In genomic region chr19:7382248-7382902, GRCm38 (mm10) we compare ENCODE assay signal across 8 mouse cellular contexts. TPM values are rescaled to one million over a fixed set of nuclear protein-coding genes. Genes with fewer than 3 reads are reported as not detected.
DNase-seq lines count a peak whose midpoint lies in the region; ATAC-seq lines count a peak whose summit lies in the region.

No protein-coding gene starts in this region.

- H3K27me3 ChIP-seq in hindbrain, embryonic 15.5 days = no peaks in the 10 kb centered on the region

- H3K9me3 ChIP-seq in hindbrain, embryonic 15.5 days = no peaks in the 10 kb centered on the region

- peaks cover 41% of the 10 kb centered on the region for H3K4me1 ChIP-seq in hindbrain, embryonic 15.5 days (replicated peaks)

- WGBS in hindbrain, embryonic 15.5 days = 0% methylated on average over 59 of the region's 60 CpGs

- peak overlapping the region; percentile 94 for H3K27ac ChIP-seq in hindbrain, embryonic 15.5 days (replicated peaks)

- peak; percentile 68 for DNase-seq in ZHBTc4 (ENCODE audit: low read depth, low spot score)
- DNase-seq in cerebellum, postnatal 36 days = peak; percentile 48 to 54
- peak; percentile 38 for DNase-seq in gastrocnemius, adult 18-20 months (ENCODE audit: low spot score)
- DNase-seq in left cerebral cortex, adult 8-10 months (ENCODE audit: low spot score in 2 of 2) = peak; percentile 30 to 37
- peak; percentile 37 to 59 for DNase-seq in right cerebral cortex, adult 2 months (ENCODE audit: low spot score in 2 of 2)
- peak; percentile 48 to 57 for DNase-seq in urinary bladder, postnatal 36 days (ENCODE audit: low spot score in 2 of 2)

- H3K4me2 ChIP-seq in hindbrain, embryonic 15.5 days = peak overlapping the region; percentile 63

- H3K9ac ChIP-seq in hindbrain, embryonic 15.5 days = peak overlapping the region; percentile 94

- peak overlapping the region; percentile 90 for H3K4me3 ChIP-seq in hindbrain, embryonic 15.5 days

- ATAC-seq in hindbrain, embryonic 15.5 days (ENCODE audit: low FRiP score, low read depth) = peak; percentile 45; the same call in 1 of the 2 replicates
- peak; percentile 17 for ATAC-seq in megakaryocyte, adult 5-6 weeks (ENCODE audit: poor library complexity, severe bottlenecking)

- peaks cover 7% of the 10 kb centered on the region; the same call in 1 of the 2 replicates for H3K36me3 ChIP-seq in hindbrain, embryonic 15.5 days

RNA-seq across cellular contexts. Expression of gene Spindoc, which starts 0.4 kb away (rescaled TPM):
- total RNA-seq in gastrocnemius, adult 18-20 months (2021) = 1 to 10 TPM; 7.4 to 9.0 TPM
- polyA plus RNA-seq in hindbrain, embryonic 15.5 days (2015; fragmentation: Nextera tagmentation; extraction: Ambion mirVana) = 28.9 and 32.2 TPM in 2 replicates
- 10 to 100 TPM; 21.8 to 27.1 (median 25.3) TPM for total RNA-seq in left cerebral cortex, adult 8-10 months (2022)
- total RNA-seq in megakaryocyte, adult 5-6 weeks (2015) = 6.8 and 9.4 TPM in 2 replicates
- 5.8 and 9.0 TPM in 2 replicates for total RNA-seq in megakaryocyte, adult 5-6 weeks (2017)

RNA-seq across cellular contexts. Expression of gene 2700081O15Rik, which starts 35.0 kb away (rescaled TPM):
- total RNA-seq in gastrocnemius, adult 18-20 months (2021) = 1 to 10 TPM; 3.1 to 4.8 TPM
- polyA plus RNA-seq in hindbrain, embryonic 15.5 days (2015; fragmentation: Nextera tagmentation; extraction: Ambion mirVana) = 15.3 and 17.2 TPM in 2 replicates
- total RNA-seq in left cerebral cortex, adult 8-10 months (2022) = 10 to 100 TPM; 28.0 to 28.8 (median 28.5) TPM
- total RNA-seq in megakaryocyte, adult 5-6 weeks (2015) = 0.41 and 0.98 TPM in 2 replicates
- total RNA-seq in megakaryocyte, adult 5-6 weeks (2017) = 0.51 and 0.61 TPM in 2 replicates

RNA-seq across cellular contexts. Expression of gene Mark2, which starts 40.7 kb away (rescaled TPM):
- 10 to 100 TPM; 34.4 to 39.5 TPM for total RNA-seq in gastrocnemius, adult 18-20 months (2021)
- 49.5 and 52.5 TPM in 2 replicates for polyA plus RNA-seq in hindbrain, embryonic 15.5 days (2015; fragmentation: Nextera tagmentation; extraction: Ambion mirVana)
- total RNA-seq in left cerebral cortex, adult 8-10 months (2022) = 100 to 1,000 TPM; 126 to 144 (median 137) TPM
- 75.6 and 81.8 TPM in 2 replicates for total RNA-seq in megakaryocyte, adult 5-6 weeks (2015)
- total RNA-seq in megakaryocyte, adult 5-6 weeks (2017) = 25.9 and 27.6 TPM in 2 replicates

Comparison
In these comparisons a context has a peak if more than half of its experiments do, and no peak if none do; other contexts are left out.
1. Peak in every context shown above with its lines: DNase-seq, ATAC-seq, H3K4me3 ChIP-seq and H3K27ac ChIP-seq.
2. RNA of gene 2700081O15Rik, which starts 35.0 kb away (total RNA-seq): 28.0 to 28.8 TPM in left cerebral cortex, adult 8-10 months; 3.1 to 4.8 TPM in gastrocnemius, adult 18-20 months and 0.41 to 0.98 TPM in megakaryocyte, adult 5-6 weeks; every median in the first group is over 4 times any median in the second.